In the genomic region with DNA sequence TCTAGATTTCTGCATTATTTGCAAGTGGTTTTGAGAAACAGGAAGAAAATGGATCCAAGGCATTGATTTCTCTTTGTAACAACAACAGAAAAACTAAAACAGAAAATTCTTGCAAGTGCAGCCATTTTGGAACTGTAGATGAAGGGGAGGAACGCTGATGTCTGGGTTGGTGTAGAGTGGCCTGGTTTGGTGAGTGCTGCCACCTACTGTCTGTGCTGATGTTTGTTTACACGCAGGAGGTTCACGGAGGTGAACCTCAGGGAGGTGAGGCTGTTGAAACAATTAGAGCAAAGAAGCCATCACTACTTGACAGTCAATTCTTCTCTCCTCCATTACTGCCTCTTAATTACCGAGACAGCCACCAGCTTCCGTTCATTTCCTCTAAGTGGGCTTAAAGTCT, we compare ENCODE assay signal across 8 mouse cellular contexts. TPM values are rescaled to one million over a fixed set of nuclear protein-coding genes. Genes with fewer than 3 reads are reported as not detected.
DNase-seq lines count a peak whose midpoint lies in the region; ATAC-seq lines count a peak whose summit lies in the region.

No protein-coding gene starts in this region.

- H3K4me2 ChIP-seq in heart, embryonic 16.5 days (ENCODE audit: low read depth, low read length) = peak overlapping the region; percentile 57

- peak overlapping the region; percentile 23; the same call in 1 of the 2 replicates for H3K4me3 ChIP-seq in heart, embryonic 16.5 days (ENCODE audit: low read length)

- H3K27me3 ChIP-seq in heart, embryonic 16.5 days (ENCODE audit: control insufficient read depth, insufficient read depth, low read length) = no peaks in the 10 kb centered on the region

- WGBS in heart, embryonic 16.5 days = 25% methylated on average over 5 of the region's 5 CpGs

- peak; percentile 46 to 53 for DNase-seq in adrenal gland, adult 18-20 months (ENCODE audit: low spot score in 2 of 2)
- DNase-seq in adrenal gland, adult 8-10 months = no peak
- peak; percentile 60 for DNase-seq in adrenal gland, adult 2 months
- peak; percentile 65 for DNase-seq in embryo, embryonic 9.5 days (ENCODE audit: extremely low spot score)
- DNase-seq in kidney, postnatal 14 days = peak; percentile 67
- DNase-seq in lung, postnatal 36 days = peak; percentile 81
- DNase-seq in right cerebral cortex, postnatal 14 days = peak; percentile 64

- peaks cover 16% of the 10 kb centered on the region for H3K4me1 ChIP-seq in heart, embryonic 16.5 days (ENCODE audit: control insufficient read depth, insufficient read depth, low read length)

- H3K27ac ChIP-seq in heart, embryonic 16.5 days (ENCODE audit: low read length) = peak overlapping the region; percentile 83

- ATAC-seq in heart, embryonic 16.5 days (replicated peaks; ENCODE audit: extremely low read depth, insufficient read depth, low FRiP score) = peak; percentile 81

- H3K9ac ChIP-seq in heart, embryonic 16.5 days (ENCODE audit: low read length) = peak overlapping the region; percentile 28; the same call in 1 of the 2 replicates

- H3K36me3 ChIP-seq in heart, embryonic 16.5 days (ENCODE audit: control insufficient read depth, insufficient read depth) = peaks cover 21% of the 10 kb centered on the region

- no peaks in the 10 kb centered on the region for H3K9me3 ChIP-seq in heart, embryonic 16.5 days (replicated peaks; ENCODE audit: control insufficient read depth, low read length)

RNA-seq across cellular contexts. Expression of a gene that starts 54.7 kb away (rescaled TPM):
- total RNA-seq in adrenal gland, adult 18-20 months (2021) = 1 to 10 TPM in 1 of 2 experiments, under 1 TPM in 1; 0.83 to 2.5 TPM
- 1 to 10 TPM in 2 of 4 experiments, under 1 TPM in 1, not detected in 1; 0.74 to 1.3 (median 1.3) TPM for total RNA-seq in adrenal gland, adult 8-10 months (2022)
- under 1 TPM; 0.58 to 0.62 TPM for total RNA-seq in adrenal gland, adult 2 months (2021)
- 0.40 and 0.49 TPM in 2 replicates for polyA plus RNA-seq in adrenal gland, adult 2 months (2012; rRNA removed)
- 0.54 TPM in 1 of 2 replicates, not detected in the other for polyA plus RNA-seq in heart, embryonic 16.5 days (2015; fragmentation: Nextera tagmentation; extraction: Ambion mirVana)
